Mouse (Mus musculus) megakaryocyte, embryonic 14.5 days (primary cell): ENCODE measurements around the gene Ubl3.

Experiments used
- FLI1 ChIP-seq: IDR thresholded peaks from 2 replicates; pipeline ENCODE4 v1.6.1; 2012; ENCODE audit warnings: low read length, inconsistent platforms, mixed read lengths
- GATA1 ChIP-seq: IDR thresholded peaks from 3 replicates; pipeline ENCODE4 v1.6.1; 2012; ENCODE audit warnings: mixed read lengths, low read length, inconsistent platforms, borderline replicate concordance

DNA sequence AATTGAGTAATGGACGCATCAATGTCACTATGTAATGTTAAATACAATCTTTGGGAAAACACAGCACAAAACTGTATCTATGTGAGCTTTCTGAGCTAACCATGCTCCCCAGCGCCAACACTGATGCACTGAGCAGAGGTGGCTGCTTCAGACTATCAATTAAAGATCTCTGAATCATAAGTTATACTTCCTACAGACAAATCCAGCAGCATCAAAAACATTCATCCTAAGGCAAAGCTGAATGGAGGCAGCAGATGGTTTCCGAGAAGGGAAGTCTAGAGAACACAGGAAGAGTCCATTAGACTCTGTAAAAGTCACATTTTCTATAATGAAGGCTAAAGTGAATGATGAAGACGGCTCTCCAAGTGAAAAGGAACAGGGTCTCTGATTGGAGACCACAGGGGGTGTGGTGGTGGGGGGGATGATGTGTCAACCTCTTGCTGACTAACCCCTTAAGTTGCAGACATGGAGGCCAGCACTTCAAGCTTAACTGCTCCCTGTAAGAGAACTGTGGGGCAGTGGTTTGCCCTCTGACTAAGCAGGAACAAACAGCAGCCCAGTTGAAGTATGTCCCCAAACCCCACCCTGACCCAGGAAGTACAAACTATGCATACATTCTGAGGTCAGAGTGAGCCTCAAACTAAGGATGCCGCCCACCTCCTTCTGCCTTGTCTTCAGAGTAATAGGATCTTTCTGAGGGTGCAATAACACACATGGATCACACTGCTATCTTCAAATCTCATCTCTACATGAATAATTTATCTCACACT, 29.2 kb downstream of the Ubl3 start:
- TF ChIP-seq GATA1 (no peak), FLI1 (no peak)
